Mouse (Mus musculus) small intestine, adult 2 months (tissue): ENCODE data around the gene Urad.
A peak's percentile ranks its signal among the peaks of the same experiment; 100 is the strongest.

Source experiments
- CTCF ChIP-seq: fragments of 200-500 bp; IDR thresholded peaks from 2 replicates; pipeline ENCODE4 v1.5.1; 2012; ENCODE audit warnings: low read depth, mild to moderate bottlenecking, control low read depth, inconsistent platforms, low read length, moderate library complexity, mixed read lengths; ENCODE audit not compliant: insufficient replicate concordance, insufficient read length; ENCODE audit errors: extremely low read depth
- POLR2A ChIP-seq: fragments of 200-500 bp; IDR thresholded peaks from 2 replicates; pipeline ENCODE4 v1.6.1; 2012; ENCODE audit warnings: low read depth, mild to moderate bottlenecking, control low read depth, inconsistent platforms, low read length, moderate library complexity

DNA sequence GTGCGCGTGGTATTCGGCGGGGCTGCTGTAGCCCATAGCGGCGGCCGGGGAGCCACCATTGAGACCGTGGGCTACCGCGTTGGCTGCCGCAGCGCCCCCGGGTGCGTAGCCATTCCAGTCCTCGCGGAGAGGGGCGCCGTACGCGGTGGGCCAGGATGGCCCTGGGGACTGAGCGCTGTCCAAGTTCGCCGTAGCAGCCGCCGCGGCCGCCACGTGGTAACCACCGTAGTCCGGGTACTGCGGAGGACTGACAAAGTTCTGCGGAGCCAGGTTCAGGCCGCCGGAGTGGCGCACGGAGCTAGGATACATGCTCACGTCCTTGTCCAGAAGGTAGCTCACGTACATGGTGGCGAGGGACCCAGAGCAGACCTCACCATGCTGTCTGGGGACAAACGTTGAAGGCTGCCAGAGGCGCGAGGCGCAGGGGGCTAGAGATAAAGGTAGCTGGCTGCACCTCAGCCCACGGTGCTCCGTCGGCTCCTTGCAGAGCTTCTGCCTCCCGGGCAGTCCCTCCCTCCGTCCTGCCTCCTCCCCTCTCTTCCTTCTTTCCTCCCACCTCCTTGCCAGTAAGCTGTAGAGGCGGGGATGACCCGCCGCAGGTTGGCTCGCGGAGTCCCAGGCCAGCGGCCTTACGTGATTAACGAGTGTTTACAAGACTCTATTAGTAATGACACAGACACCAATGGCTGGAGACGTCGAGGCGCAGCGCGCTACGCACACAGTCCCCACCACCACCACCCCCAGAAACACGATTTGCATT, 15.4 kb downstream of the Urad start, which contains the start of gene Cdx2:
- TF ChIP-seq CTCF (no peak), POLR2A (peak; percentile 96)
